Mouse (Mus musculus) kidney, adult 8-10 months (tissue): ENCODE data around the gene Sarnp.

Experiments
- DNase-seq, 2 experiments: peaks; one replicate each; pipeline ENCODE4 v3.0.0; 2022

Sarnp gene

GRCm38 (mm10) chr10:128917400-128917799 is 100.3 kb downstream of the Sarnp start:
- DNase-seq, result no peak

GRCm38 (mm10) chr10:128918246-128918645 is 101.1 kb downstream of the Sarnp start:
- DNase-seq, result peak; percentile 58 to 63

GRCm38 (mm10) chr10:128919203-128919631 is 102.1 kb downstream of the Sarnp start:
- peak; percentile 83 to 90 for DNase-seq

GRCm38 (mm10) chr10:128919966-128920365 is 102.8 kb downstream of the Sarnp start:
- DNase-seq, result no peak

- DNase-seq, result peak; percentile 53 to 77
These were observed 103.6 kb downstream of the Sarnp start for GRCm38 (mm10) chr10:128920736-128921161.

GRCm38 (mm10) chr10:128921251-128921650 is 104.1 kb downstream of the Sarnp start:
- DNase-seq, result no peak

- DNase-seq, result no peak
These were observed 105.0 kb downstream of the Sarnp start for GRCm38 (mm10) chr10:128921883-128922821.

- DNase-seq, result no peak
These were observed 105.6 kb downstream of the Sarnp start, which contains the start of gene Rdh5 for GRCm38 (mm10) chr10:128922822-128923012. TSS of gene Rdh5 (minus strand) at chr10:128922888.

GRCm38 (mm10) chr10:128923013-128923691 is 106.0 kb downstream of the Sarnp start:
- peak; percentile 97 for DNase-seq

GRCm38 (mm10) chr10:128923935-128924334 is 106.8 kb downstream of the Sarnp start, which contains the start of gene Bloc1s1:
TSS of gene Bloc1s1 (minus strand) at chr10:128924035.
- no peak for DNase-seq
